Mouse (Mus musculus) hindbrain, postnatal 0 days (tissue): Measurements from ENCODE around the gene Tnnc2. TPM values are rescaled to one million over a fixed set of nuclear protein-coding genes. Genes with fewer than 3 reads are reported as not detected.
A peak's percentile ranks its signal among the peaks of the same experiment; 100 is the strongest.

ENCODE experiments used
- ATAC-seq: fragments of 200-750 bp; cut with Nextera tagmentation; 2 replicates; pipeline ENCODE4 v1.8.0; 2017; ENCODE audit warnings: mild to moderate bottlenecking, moderate TSS enrichment, moderate library complexity
- DNase-seq: peaks from one replicate; pipeline ENCODE4 v3.0.0-alpha.2; 2015; ENCODE audit warnings: low spot score
- H3K27ac ChIP-seq: fragments of 300-500 bp; sonication (generic); 2 replicates; pipeline ENCODE4 v1.5.1; 2014; ENCODE audit warnings: mild to moderate bottlenecking
- H3K27me3 ChIP-seq: fragments of 300-500 bp; sonication (generic); 2 replicates; pipeline ENCODE4 v1.6.1; 2014; ENCODE audit warnings: low read length, mixed read lengths; ENCODE audit not compliant: insufficient read depth
- H3K36me3 ChIP-seq: fragments of 300-500 bp; sonication (generic); 2 replicates; pipeline ENCODE4 v1.6.1; 2014; ENCODE audit warnings: low read length, mixed read lengths; ENCODE audit not compliant: insufficient read depth
- H3K4me1 ChIP-seq: fragments of 300-500 bp; sonication (generic); 2 replicates; pipeline ENCODE4 v1.6.1; 2014; ENCODE audit warnings: antibody characterized with exemption, low read length, mixed read lengths; ENCODE audit not compliant: insufficient read depth
- H3K4me2 ChIP-seq: fragments of 300-500 bp; sonication (generic); 2 replicates; pipeline ENCODE4 v1.6.1; 2014; ENCODE audit warnings: low read depth, mild to moderate bottlenecking, low read length, moderate library complexity, mixed read lengths
- H3K4me3 ChIP-seq: fragments of 300-500 bp; sonication (generic); 2 replicates; pipeline ENCODE4 v1.5.1; 2014; ENCODE audit warnings: low read length
- H3K9ac ChIP-seq: fragments of 300-500 bp; sonication (generic); replicated peaks from 2 replicates; pipeline ENCODE4 v1.6.1; 2014; ENCODE audit warnings: mild to moderate bottlenecking, low read length, moderate library complexity, mixed read lengths
- H3K9me3 ChIP-seq: fragments of 300-500 bp; sonication (generic); 2 replicates; pipeline ENCODE4 v1.6.1; 2016; ENCODE audit warnings: low read length, mixed read lengths
- CTCF ChIP-seq: IDR thresholded peaks from 2 replicates; pipeline ENCODE4 v1.5.1; 2016; ENCODE audit warnings: antibody characterized with exemption, control low read depth, low read depth
- whole genome bisulfite sequencing: fragments of 180-500 bp; shearing (Covaris S2); extraction: QIAGEN DNeasy Blood & Tissue Kit; methylation state at CpG from one replicate; pipeline ENCODE4 v1.1.7; 2014; 5-methylcytosine and 5-hydroxymethylcytosine counted together
- polyA plus RNA-seq: library from polyadenylated mRNA; unstranded; fragments of >200 nt; fragmentation: Nextera tagmentation; extraction: Ambion mirVana; gene quantifications from 2 replicates; pipeline ENCODE4 v1.2.1, GENCODE M21; 2015
- total RNA-seq: library from RNA; depleted of rRNA; stranded (reverse); fragments of >200 nt; gene quantifications from 2 replicates; pipeline ENCODE4 v1.2.3, GENCODE M21; 2014

The Tnnc2 gene
- total and polyA plus RNA-seq, 2 experiments from 2014 or later, result 0.30 TPM; not detected in 1

DNA sequence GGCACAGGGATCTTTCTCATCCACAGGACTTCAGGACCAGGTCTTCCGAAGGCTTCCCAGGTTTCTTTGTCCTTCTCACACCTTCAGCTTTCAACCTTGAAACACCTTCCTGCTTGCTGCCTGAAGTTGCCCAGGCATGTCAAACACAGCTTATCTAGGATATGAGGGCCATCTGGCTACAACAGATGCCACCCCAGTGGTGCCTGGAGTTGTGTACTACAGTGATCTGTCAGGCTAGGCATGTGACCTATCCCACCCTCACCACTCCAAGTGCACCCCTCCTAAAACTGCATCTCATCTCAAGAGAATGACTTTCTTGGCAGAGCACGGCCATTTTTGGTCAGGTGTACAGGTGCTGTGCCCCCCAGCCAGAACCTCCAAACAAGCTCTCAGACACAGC is 18.3 kb downstream of the Tnnc2 start:
- peaks cover 61% of the 10 kb centered on the region for H3K36me3 ChIP-seq
- peak overlapping the region; percentile 51 for H3K27ac ChIP-seq
- H3K4me2 ChIP-seq, result no peak overlapping the region
- no peak overlapping the region for H3K9ac ChIP-seq
- H3K4me3 ChIP-seq, result no peak overlapping the region
- no peaks in the 10 kb centered on the region for H3K27me3 ChIP-seq
- no peaks in the 10 kb centered on the region for H3K4me1 ChIP-seq
- peak; percentile 51 for DNase-seq
- 79% methylated on average over 2 of the region's 2 CpGs for WGBS
- no peaks in the 10 kb centered on the region for H3K9me3 ChIP-seq
- ATAC-seq, result peak; percentile 53; the same call in 1 of the 2 replicates
- TF ChIP-seq CTCF, result no peak

- H3K36me3 ChIP-seq, result peaks cover 61% of the 10 kb centered on the region
- WGBS, result 87% methylated on average over 4 of the region's 4 CpGs
- TF ChIP-seq CTCF, result no peak
Measured at GRCm38 (mm10) chr2:164760059-164760833, 19.5 kb downstream of the Tnnc2 start.

DNA sequence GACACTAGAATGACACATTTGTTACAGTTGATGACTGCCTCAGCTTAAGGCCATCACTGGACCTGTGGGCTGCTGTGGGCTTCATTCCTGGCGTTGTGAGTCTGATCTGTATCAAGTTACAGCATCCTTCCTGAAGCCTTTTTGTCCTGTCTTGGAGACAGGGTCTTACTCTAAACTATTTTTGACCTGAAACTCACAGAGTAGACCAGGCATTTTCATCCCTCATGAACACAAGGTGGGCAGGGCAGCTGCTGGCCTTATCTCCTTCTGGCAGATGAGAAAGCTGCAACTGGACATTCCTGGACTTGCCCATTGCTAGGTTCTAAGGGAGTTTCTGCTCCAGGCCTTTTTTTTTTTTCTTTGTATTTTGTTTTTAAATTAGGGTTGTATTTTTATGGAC is 21.1 kb downstream of the Tnnc2 start:
- Histone ChIP-seq H3K27me3 (no peaks in the 10 kb centered on the region), H3K9ac (no peak overlapping the region), H3K4me2 (no peak overlapping the region), H3K4me3 (no peak overlapping the region), H3K4me1 (no peaks in the 10 kb centered on the region), H3K9me3 (no peaks in the 10 kb centered on the region), H3K36me3 (peaks cover 72% of the 10 kb centered on the region), H3K27ac (no peak overlapping the region)
- no peak for DNase-seq
- no peak for ATAC-seq
- 91% methylated on average over 1 of the region's 1 CpGs for WGBS
- TF ChIP-seq CTCF, result no peak

More at GRCm38 (mm10) chr2:164760059-164760833, 19.5 kb downstream of the Tnnc2 start:
- Histone ChIP-seq H3K4me2 (no peak overlapping the region), H3K9me3 (no peaks in the 10 kb centered on the region), H3K27ac (peak overlapping the region; percentile 51; the same call in 1 of the 2 replicates), H3K9ac (no peak overlapping the region), H3K27me3 (no peaks in the 10 kb centered on the region), H3K4me1 (no peaks in the 10 kb centered on the region), H3K4me3 (no peak overlapping the region)
- DNase-seq, result no peak
- no peak for ATAC-seq

GRCm38 (mm10) chr2:164757841-164758240 is 21.9 kb downstream of the Tnnc2 start:
- H3K4me2 ChIP-seq, result no peak overlapping the region
- ATAC-seq (no peak), DNase-seq (no peak)
- H3K4me1 ChIP-seq, result no peaks in the 10 kb centered on the region
- no peak overlapping the region for H3K9ac ChIP-seq
- H3K27me3 ChIP-seq, result no peaks in the 10 kb centered on the region
- H3K36me3 ChIP-seq, result peaks cover 73% of the 10 kb centered on the region
- no peaks in the 10 kb centered on the region for H3K9me3 ChIP-seq
- H3K4me3 ChIP-seq, result no peak overlapping the region
- 90% methylated on average over 9 of the region's 11 CpGs for WGBS
- TF ChIP-seq CTCF, result no peak
- H3K27ac ChIP-seq, result no peak overlapping the region

DNA sequence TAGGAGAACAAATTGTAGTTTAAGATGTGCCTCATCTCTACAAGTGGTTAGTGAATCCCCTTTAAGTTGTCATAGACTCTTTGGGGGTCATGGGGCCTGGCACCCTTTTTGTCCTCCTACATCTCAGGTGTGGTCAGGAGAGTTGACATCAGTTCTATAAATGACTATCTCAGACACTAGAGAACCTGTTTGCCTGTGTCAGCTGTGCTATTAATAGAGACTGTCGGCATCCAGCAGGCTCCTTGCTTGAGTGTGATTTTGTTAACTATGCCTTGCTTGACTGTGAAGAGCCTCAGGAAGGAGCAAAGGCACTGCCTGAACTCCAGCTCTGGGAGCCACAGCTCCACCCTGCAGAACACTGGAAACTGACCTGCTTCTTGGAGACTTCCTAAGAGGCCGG is 25.0 kb downstream of the Tnnc2 start:
- no peak for TF ChIP-seq CTCF
- Histone ChIP-seq H3K36me3 (peaks cover 71% of the 10 kb centered on the region), H3K4me3 (no peak overlapping the region), H3K27ac (no peak overlapping the region), H3K9ac (no peak overlapping the region), H3K27me3 (no peaks in the 10 kb centered on the region), H3K4me2 (no peak overlapping the region), H3K4me1 (no peaks in the 10 kb centered on the region), H3K9me3 (no peaks in the 10 kb centered on the region)
- DNase-seq, result no peak
- WGBS, result 84% methylated on average over 2 of the region's 2 CpGs
- ATAC-seq, result no peak

DNA sequence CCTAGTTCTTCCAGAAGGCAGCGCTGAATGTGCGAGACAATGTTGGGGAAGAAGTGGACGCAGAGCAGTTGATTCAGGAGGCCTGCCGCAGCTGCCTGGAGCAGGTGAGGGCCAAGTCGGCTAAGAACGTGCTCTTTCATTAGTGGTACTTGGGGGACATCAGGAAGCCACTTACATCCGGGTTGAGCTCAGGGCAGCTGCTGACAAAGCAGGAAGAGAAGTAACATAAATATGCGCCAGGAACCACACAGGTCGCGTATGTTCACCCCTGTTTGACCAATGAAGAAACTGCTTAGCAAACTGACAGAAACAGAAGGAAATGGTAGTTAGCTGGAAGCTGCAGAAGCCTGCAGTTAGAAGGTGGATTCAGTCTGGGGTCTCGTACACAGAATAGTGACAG is 25.7 kb downstream of the Tnnc2 start:
- no peaks in the 10 kb centered on the region for H3K9me3 ChIP-seq
- H3K36me3 ChIP-seq, result peaks cover 70% of the 10 kb centered on the region
- no peak overlapping the region for H3K27ac ChIP-seq
- no peak overlapping the region for H3K4me2 ChIP-seq
- ATAC-seq, result no peak
- H3K9ac ChIP-seq, result no peak overlapping the region
- H3K4me1 ChIP-seq, result no peaks in the 10 kb centered on the region
- H3K27me3 ChIP-seq, result no peaks in the 10 kb centered on the region
- H3K4me3 ChIP-seq, result no peak overlapping the region
- no peak for TF ChIP-seq CTCF
- 91% methylated on average over 11 of the region's 11 CpGs for WGBS
- DNase-seq, result no peak

- no peaks in the 10 kb centered on the region for H3K27me3 ChIP-seq
- H3K9ac ChIP-seq, result no peak overlapping the region
- no peaks in the 10 kb centered on the region for H3K4me1 ChIP-seq
- 88% methylated on average over 2 of the region's 2 CpGs for WGBS
- H3K9me3 ChIP-seq, result no peaks in the 10 kb centered on the region
- ATAC-seq, result no peak
- no peak overlapping the region for H3K4me3 ChIP-seq
- no peak for TF ChIP-seq CTCF
- no peak overlapping the region for H3K4me2 ChIP-seq
- H3K36me3 ChIP-seq, result peaks cover 54% of the 10 kb centered on the region
- H3K27ac ChIP-seq, result no peak overlapping the region
- DNase-seq, result no peak
Measured at GRCm38 (mm10) chr2:164752454-164752853, 27.3 kb downstream of the Tnnc2 start.
